Mouse (Mus musculus) heart, embryonic 16.5 days (tissue): ENCODE data around the gene Ism2. TPM values are rescaled to one million over a fixed set of nuclear protein-coding genes. Genes with fewer than 3 reads are reported as not detected.

Source experiments
- ATAC-seq: fragments of 200-750 bp; cut with Nextera tagmentation; replicated peaks from 2 replicates; pipeline ENCODE4 v1.8.0; 2017; ENCODE audit warnings: moderate number of reproducible peaks; ENCODE audit not compliant: insufficient read depth, low FRiP score; ENCODE audit errors: extremely low read depth
- H3K27ac ChIP-seq: fragments of 300-500 bp; sonication (generic); 2 replicates; pipeline ENCODE4 v1.5.1; 2014; ENCODE audit warnings: mild to moderate bottlenecking, low read length, control low read depth, moderate library complexity
- H3K27me3 ChIP-seq: fragments of 300-500 bp; sonication (generic); 2 replicates; pipeline ENCODE4 v1.6.1; 2014; ENCODE audit warnings: low read length, mixed read lengths; ENCODE audit not compliant: control insufficient read depth, insufficient read depth
- H3K36me3 ChIP-seq: fragments of 300-500 bp; sonication (generic); 2 replicates; pipeline ENCODE4 v1.6.1; 2014; ENCODE audit not compliant: control insufficient read depth, insufficient read depth
- H3K4me1 ChIP-seq: fragments of 300-500 bp; sonication (generic); 2 replicates; pipeline ENCODE4 v1.6.1; 2014; ENCODE audit warnings: low read length, mixed read lengths; ENCODE audit not compliant: control insufficient read depth, insufficient read depth
- H3K4me2 ChIP-seq: fragments of 300-500 bp; sonication (generic); 2 replicates; pipeline ENCODE4 v1.6.1; 2014; ENCODE audit warnings: low read depth, mild to moderate bottlenecking, control low read depth, low read length
- H3K4me3 ChIP-seq: fragments of 300-500 bp; sonication (generic); 2 replicates; pipeline ENCODE4 v1.5.1; 2014; ENCODE audit warnings: mild to moderate bottlenecking, control low read depth, low read length
- H3K9ac ChIP-seq: fragments of 300-500 bp; sonication (generic); 2 replicates; pipeline ENCODE4 v1.6.1; 2014; ENCODE audit warnings: low read length, control low read depth
- H3K9me3 ChIP-seq: fragments of 300-500 bp; sonication (generic); replicated peaks from 2 replicates; pipeline ENCODE4 v1.6.1; 2016; ENCODE audit warnings: low read length; ENCODE audit not compliant: control insufficient read depth
- WGBS: fragments of 180-500 bp; shearing (Covaris S2); extraction: QIAGEN DNeasy Blood & Tissue Kit; methylation state at CpG from one replicate; pipeline ENCODE4 v1.1.7; 2014; 5-methylcytosine and 5-hydroxymethylcytosine counted together
- polyA plus RNA-seq: library from polyadenylated mRNA; unstranded; fragments of >200 nt; fragmentation: Nextera tagmentation; extraction: Ambion mirVana; gene quantifications from 2 replicates; pipeline ENCODE4 v1.2.1, GENCODE M21; 2015

Ism2 gene
- polyA plus RNA-seq, 1 experiment from 2014 or later, result 0.38 TPM

GRCm38 (mm10) chr12:87266827-87267603 is 32.5 kb downstream of the Ism2 start:
- WGBS, result under 1% methylated on average over 31 of the region's 31 CpGs
- H3K4me2 ChIP-seq, result peak overlapping the region; percentile 73

GRCm38 (mm10) chr12:87266108-87266826 is 33.2 kb downstream of the Ism2 start, which contains the start of the genes Vipas39 and Ahsa1:
TSS of gene Vipas39 (minus strand) at chr12:87266256.
TSS of gene Ahsa1 (plus strand) at chr12:87266479.
- Histone ChIP-seq H3K36me3 (peaks cover 42% of the 10 kb centered on the region), H3K4me3 (peak within 1 kb of the TSS; percentile 98), H3K27me3 (no peaks in the 10 kb centered on the region), H3K27ac (peak within 1 kb of the TSS; percentile 92), H3K4me1 (peaks cover 11% of the 10 kb centered on the region), H3K4me2 (peak within 1 kb of the TSS; percentile 83), H3K9ac (peak within 1 kb of the TSS; percentile 98), H3K9me3 (no peaks in the 10 kb centered on the region)
- WGBS, result under 1% methylated on average over 31 of the region's 31 CpGs
- ATAC-seq, result peak; percentile 97

More at GRCm38 (mm10) chr12:87266827-87267603, 32.5 kb downstream of the Ism2 start:
- Histone ChIP-seq H3K27me3 (no peaks in the 10 kb centered on the region), H3K27ac (peak overlapping the region; percentile 92), H3K36me3 (peaks cover 41% of the 10 kb centered on the region), H3K9me3 (no peaks in the 10 kb centered on the region), H3K4me1 (peaks cover 11% of the 10 kb centered on the region), H3K9ac (peak overlapping the region; percentile 98), H3K4me3 (peak overlapping the region; percentile 98)
- ATAC-seq, result peak; percentile 2; the same call in 1 of the 2 replicates

GRCm38 (mm10) chr12:87265444-87265843 is 34.1 kb downstream of the Ism2 start:
- Histone ChIP-seq H3K27me3 (no peaks in the 10 kb centered on the region), H3K4me2 (peak overlapping the region; percentile 83), H3K4me3 (peak overlapping the region; percentile 98), H3K4me1 (peaks cover 11% of the 10 kb centered on the region), H3K9me3 (no peaks in the 10 kb centered on the region), H3K9ac (peak overlapping the region; percentile 98), H3K27ac (peak overlapping the region; percentile 92), H3K36me3 (peaks cover 41% of the 10 kb centered on the region)
- no peak for ATAC-seq
- 17% methylated on average over 11 of the region's 11 CpGs for WGBS

GRCm38 (mm10) chr12:87260562-87260961 is 38.9 kb downstream of the Ism2 start:
- Histone ChIP-seq H3K4me3 (no peak overlapping the region), H3K27me3 (no peaks in the 10 kb centered on the region), H3K4me2 (no peak overlapping the region), H3K27ac (no peak overlapping the region), H3K9ac (no peak overlapping the region), H3K9me3 (no peaks in the 10 kb centered on the region), H3K36me3 (peaks cover 50% of the 10 kb centered on the region), H3K4me1 (peaks cover 3% of the 10 kb centered on the region; the same call in 1 of the 2 replicates)
- no peak for ATAC-seq
- WGBS, result 97% methylated on average over 8 of the region's 8 CpGs

GRCm38 (mm10) chr12:87256629-87257028 is 42.9 kb downstream of the Ism2 start:
- 90% methylated on average over 5 of the region's 5 CpGs for WGBS
- H3K36me3 ChIP-seq, result peaks cover 65% of the 10 kb centered on the region

GRCm38 (mm10) chr12:87253878-87254277 is 45.6 kb downstream of the Ism2 start:
- WGBS, result 92% methylated on average over 6 of the region's 6 CpGs
- Histone ChIP-seq H3K9me3 (no peaks in the 10 kb centered on the region), H3K9ac (no peak overlapping the region), H3K27ac (no peak overlapping the region), H3K4me1 (no peaks in the 10 kb centered on the region), H3K27me3 (no peaks in the 10 kb centered on the region), H3K36me3 (peaks cover 72% of the 10 kb centered on the region), H3K4me2 (no peak overlapping the region), H3K4me3 (no peak overlapping the region)
- no peak for ATAC-seq

More at GRCm38 (mm10) chr12:87256629-87257028, 42.9 kb downstream of the Ism2 start:
- ATAC-seq, result no peak
- H3K4me2 ChIP-seq, result no peak overlapping the region
- H3K4me3 ChIP-seq, result no peak overlapping the region
- H3K27ac ChIP-seq, result no peak overlapping the region
- H3K4me1 ChIP-seq, result no peaks in the 10 kb centered on the region
- H3K9ac ChIP-seq, result no peak overlapping the region
- no peaks in the 10 kb centered on the region for H3K9me3 ChIP-seq
- no peaks in the 10 kb centered on the region for H3K27me3 ChIP-seq

GRCm38 (mm10) chr12:87250161-87250560 is 49.3 kb downstream of the Ism2 start:
- Histone ChIP-seq H3K27me3 (no peaks in the 10 kb centered on the region), H3K4me3 (no peak overlapping the region), H3K27ac (no peak overlapping the region), H3K9ac (no peak overlapping the region), H3K36me3 (peaks cover 76% of the 10 kb centered on the region), H3K4me1 (no peaks in the 10 kb centered on the region), H3K4me2 (no peak overlapping the region), H3K9me3 (no peaks in the 10 kb centered on the region)
- WGBS, result 89% methylated on average over 6 of the region's 6 CpGs
- ATAC-seq, result no peak

- no peak within 1 kb of the TSS for H3K9ac ChIP-seq
- WGBS, result 43% methylated on average over 1 of the region's 1 CpGs
- H3K4me2 ChIP-seq, result no peak within 1 kb of the TSS
- H3K4me1 ChIP-seq, result peaks cover 5% of the 10 kb centered on the region
- peak within 1 kb of the TSS; percentile 16; the same call in 1 of the 2 replicates for H3K27ac ChIP-seq
- H3K9me3 ChIP-seq, result no peaks in the 10 kb centered on the region
- H3K4me3 ChIP-seq, result no peak within 1 kb of the TSS
- H3K36me3 ChIP-seq, result peaks cover 35% of the 10 kb centered on the region
- peak; percentile 45 for ATAC-seq
- no peaks in the 10 kb centered on the region for H3K27me3 ChIP-seq
Observed at GRCm38 (mm10) chr12:87238632-87239031, 60.9 kb downstream of the Ism2 start, which contains the start of gene Noxred1. TSS of gene Noxred1 (minus strand) at chr12:87238732.
